Mouse (Mus musculus): ENCODE data around the gene Prokr2. TPM values are rescaled to one million over a fixed set of nuclear protein-coding genes. Genes with fewer than 3 reads are reported as not detected.
A peak's percentile ranks its signal among the peaks of the same experiment; 100 is the strongest.
"Not testable (repeated sequence)": the region's sequence is repeated elsewhere in the genome, so short reads cannot be mapped to it uniquely, and the experiment has no call there.

The Prokr2 gene
- polyA plus RNA-seq, 1 experiment = not detected

DNA sequence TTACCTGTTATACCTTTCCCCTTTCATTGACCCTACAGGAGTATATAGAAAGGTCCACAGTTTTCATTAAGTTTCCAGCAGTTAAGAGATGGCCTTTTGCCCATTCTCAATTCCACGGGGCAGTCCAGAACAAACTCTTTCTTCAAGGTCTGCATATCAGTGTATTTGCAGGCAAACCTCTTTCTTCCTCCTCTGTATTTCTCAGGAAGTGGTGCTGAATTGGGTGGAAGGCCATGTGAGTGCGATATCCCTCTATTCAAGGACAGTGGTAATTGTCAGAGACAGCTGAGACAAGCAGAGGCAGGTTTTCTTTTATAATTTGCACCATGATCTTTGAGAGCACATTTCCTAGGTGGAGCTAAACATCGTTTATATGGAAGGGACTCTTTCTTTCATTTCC lies 16.8 kb downstream of the Prokr2 start:
- no peak overlapping the region for H3K27ac ChIP-seq (ENCODE audit: insufficient read depth, low read depth, low read length)
- TF ChIP-seq POLR2A (IDR thresholded peaks at IDR 0.05; ENCODE audit: borderline replicate concordance, low read depth, low read length) = no peak
- no peak for TF ChIP-seq CTCF (IDR thresholded peaks at IDR 0.05; ENCODE audit: low read depth, low read length)
- H3K4me1 ChIP-seq (ENCODE audit: control insufficient read depth, insufficient read depth, low read length) = no peaks in the 10 kb centered on the region
- no peak overlapping the region for H3K4me3 ChIP-seq (ENCODE audit: insufficient read depth, low read length)

DNA sequence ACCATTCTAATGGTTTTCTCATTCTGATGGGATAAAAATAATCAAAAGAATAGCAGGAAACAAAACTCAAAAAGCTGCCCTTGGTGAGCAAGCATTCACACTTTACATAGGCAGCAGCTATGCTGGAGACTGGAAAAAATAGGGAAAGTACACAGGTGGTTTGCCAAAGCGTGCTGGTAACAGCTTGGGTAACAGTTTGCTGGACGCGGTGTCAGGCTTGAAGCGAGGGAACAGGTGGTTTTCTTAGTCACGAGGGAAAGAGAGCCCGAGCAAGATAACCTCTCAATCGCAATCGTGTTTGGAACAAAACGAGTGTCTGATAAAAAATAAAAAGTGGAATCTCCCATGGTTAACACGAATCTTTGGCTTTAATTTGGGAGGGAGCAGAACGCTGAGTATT lies 41.4 kb downstream of the Prokr2 start:
- Histone ChIP-seq H3K4me3 (ENCODE audit: insufficient read depth, low read length) (no peak overlapping the region), H3K27ac (ENCODE audit: insufficient read depth, low read depth, low read length) (no peak overlapping the region), H3K4me1 (ENCODE audit: control insufficient read depth, insufficient read depth, low read length) (no peaks in the 10 kb centered on the region)
- TF ChIP-seq CTCF (IDR thresholded peaks at IDR 0.05; ENCODE audit: low read depth, low read length) = no peak
- TF ChIP-seq POLR2A (IDR thresholded peaks at IDR 0.05; ENCODE audit: borderline replicate concordance, low read depth, low read length) = no peak

DNA sequence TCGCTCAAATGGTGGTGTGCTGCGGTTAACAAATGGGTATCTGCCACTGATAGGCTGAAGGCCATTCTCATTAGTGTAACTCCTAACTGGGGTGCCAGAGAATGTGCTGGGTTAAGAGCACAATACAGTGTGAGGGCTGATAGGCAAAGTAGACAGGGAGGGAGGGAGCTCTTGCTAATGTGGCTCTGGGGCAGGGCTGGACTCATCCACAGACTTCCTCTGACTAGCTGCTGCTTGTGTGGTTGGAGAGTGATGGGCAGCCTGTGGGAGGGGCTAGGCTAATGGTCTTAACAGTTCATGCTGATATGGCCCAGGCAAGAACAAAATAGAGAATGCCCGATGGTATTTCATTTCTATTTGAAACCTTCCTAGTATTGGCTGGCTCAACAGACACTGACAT lies 44.0 kb downstream of the Prokr2 start:
- TF ChIP-seq CTCF (IDR thresholded peaks at IDR 0.05; ENCODE audit: low read depth, low read length) = no peak
- TF ChIP-seq POLR2A (IDR thresholded peaks at IDR 0.05; ENCODE audit: borderline replicate concordance, low read depth, low read length) = no peak
- Histone ChIP-seq H3K4me1 (ENCODE audit: control insufficient read depth, insufficient read depth, low read length) (no peaks in the 10 kb centered on the region), H3K4me3 (ENCODE audit: insufficient read depth, low read length) (no peak overlapping the region), H3K27ac (ENCODE audit: insufficient read depth, low read depth, low read length) (no peak overlapping the region)

DNA sequence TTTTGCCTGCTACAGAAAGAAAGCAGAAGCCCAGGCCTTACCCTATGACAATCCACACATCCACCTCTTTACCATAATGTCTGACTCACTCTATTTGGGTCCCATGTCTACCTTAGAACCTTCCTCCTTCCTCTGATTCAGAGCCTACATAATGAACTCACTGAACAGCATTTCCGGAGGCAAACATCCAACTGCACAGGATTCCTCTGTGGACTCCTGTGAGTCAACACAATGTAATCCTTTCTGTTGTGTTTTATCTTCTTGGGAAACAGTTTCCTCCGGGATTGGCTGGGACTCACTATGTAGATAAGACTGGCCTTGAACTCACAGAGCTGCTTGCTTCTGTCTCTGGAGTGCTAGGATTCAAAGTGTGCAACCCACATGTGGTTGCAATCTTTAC lies 44.9 kb downstream of the Prokr2 start:
- no peak overlapping the region for H3K27ac ChIP-seq (ENCODE audit: insufficient read depth, low read depth, low read length)
- H3K4me1 ChIP-seq (ENCODE audit: control insufficient read depth, insufficient read depth, low read length) = no peaks in the 10 kb centered on the region
- no peak overlapping the region for H3K4me3 ChIP-seq (ENCODE audit: insufficient read depth, low read length)
- TF ChIP-seq POLR2A (IDR thresholded peaks at IDR 0.05; ENCODE audit: borderline replicate concordance, low read depth, low read length) = no peak
- TF ChIP-seq CTCF (IDR thresholded peaks at IDR 0.05; ENCODE audit: low read depth, low read length) = no peak

DNA sequence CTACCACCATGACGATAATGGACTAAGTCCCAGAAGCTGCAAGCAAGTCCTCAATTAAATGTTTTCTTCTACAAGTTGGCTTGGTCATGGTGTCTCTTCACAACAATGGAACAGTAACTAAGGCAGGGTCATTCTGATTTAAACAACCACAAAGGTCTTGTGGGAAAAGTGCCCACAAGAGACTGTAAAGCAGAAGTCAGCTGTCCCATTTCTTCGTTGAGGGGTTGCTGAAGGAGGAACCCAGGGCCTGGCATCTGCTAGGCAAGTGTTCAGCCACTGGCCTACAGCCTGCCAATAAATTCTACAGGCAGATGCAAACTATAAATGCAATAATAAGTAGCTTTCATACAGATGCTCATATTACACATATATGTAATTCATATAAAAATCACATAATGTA lies 48.0 kb downstream of the Prokr2 start:
- no peak for TF ChIP-seq CTCF (IDR thresholded peaks at IDR 0.05; ENCODE audit: low read depth, low read length)
- TF ChIP-seq POLR2A (IDR thresholded peaks at IDR 0.05; ENCODE audit: borderline replicate concordance, low read depth, low read length) = no peak
- no peaks in the 10 kb centered on the region for H3K4me1 ChIP-seq (ENCODE audit: control insufficient read depth, insufficient read depth, low read length)
- H3K4me3 ChIP-seq (ENCODE audit: insufficient read depth, low read length) = no peak overlapping the region
- no peak overlapping the region for H3K27ac ChIP-seq (ENCODE audit: insufficient read depth, low read depth, low read length)

DNA sequence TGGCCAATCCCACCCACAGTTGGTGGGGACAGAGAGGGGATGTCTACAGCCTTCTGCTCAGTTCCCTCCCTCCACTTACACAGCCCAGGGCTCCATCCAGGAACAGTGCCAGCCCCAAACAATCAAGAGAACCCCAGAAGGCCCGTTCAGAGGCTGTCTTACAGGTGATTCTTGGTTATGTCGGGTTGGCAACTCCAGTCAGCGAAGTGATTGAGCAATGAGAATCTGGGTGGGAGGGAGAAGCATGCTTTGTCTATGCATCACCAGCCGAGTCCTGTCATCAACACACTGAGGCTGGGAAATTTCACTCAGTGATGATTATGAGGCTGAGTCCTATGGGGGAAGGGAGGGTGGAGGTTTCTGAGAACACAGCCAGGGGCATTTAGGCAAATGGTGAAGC lies 61.7 kb downstream of the Prokr2 start:
- TF ChIP-seq POLR2A (IDR thresholded peaks at IDR 0.05; ENCODE audit: borderline replicate concordance, low read depth, low read length) (no peak), CTCF (IDR thresholded peaks at IDR 0.05; ENCODE audit: low read depth, low read length) (no peak)
- H3K4me3 ChIP-seq (ENCODE audit: insufficient read depth, low read length) = no peak overlapping the region
- H3K27ac ChIP-seq (ENCODE audit: insufficient read depth, low read depth, low read length) = no peak overlapping the region
- no peaks in the 10 kb centered on the region for H3K4me1 ChIP-seq (ENCODE audit: control insufficient read depth, insufficient read depth, low read length)

DNA sequence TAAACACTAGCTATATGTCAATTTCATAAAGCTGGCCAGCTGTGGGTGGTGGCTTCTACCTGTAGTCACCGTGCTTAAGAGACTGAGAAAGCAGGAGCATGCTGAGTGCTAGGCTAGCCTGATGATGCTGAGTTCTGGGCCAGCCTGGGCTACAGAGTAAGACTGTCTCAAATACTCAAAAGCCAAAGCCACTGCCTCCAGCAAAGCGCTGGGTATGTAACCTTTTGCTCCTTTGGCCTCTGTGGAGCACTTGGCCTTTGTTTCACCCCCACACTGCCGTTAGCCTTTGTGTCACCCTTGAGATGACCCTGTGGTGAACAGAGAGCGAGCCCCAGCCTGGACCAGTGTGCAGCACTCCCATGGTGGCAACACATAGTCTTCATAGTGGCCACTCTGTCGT lies 64.7 kb downstream of the Prokr2 start:
- TF ChIP-seq POLR2A (IDR thresholded peaks at IDR 0.05; ENCODE audit: borderline replicate concordance, low read depth, low read length) (no peak), CTCF (IDR thresholded peaks at IDR 0.05; ENCODE audit: low read depth, low read length) (no peak)

DNA sequence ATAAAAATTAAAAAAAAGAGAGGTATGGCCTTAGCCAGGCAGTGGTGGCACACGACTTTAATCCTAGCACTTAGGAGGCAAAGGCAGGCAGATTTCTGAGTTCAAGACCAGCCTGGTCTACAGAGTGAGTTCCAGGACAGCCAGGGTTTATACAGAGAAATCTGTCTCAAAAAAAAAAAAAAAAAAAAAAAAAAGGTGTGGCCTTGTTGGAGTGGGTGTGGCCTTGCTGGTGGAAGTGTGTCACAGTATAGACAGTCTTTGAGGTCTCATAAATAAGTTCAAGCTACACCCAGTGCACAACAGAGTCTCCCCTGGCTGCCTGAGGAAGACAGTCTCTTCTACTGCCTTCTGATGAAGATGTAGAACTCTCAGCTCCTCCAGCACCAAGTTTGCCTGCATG lies 68.1 kb downstream of the Prokr2 start:
- Histone ChIP-seq H3K27ac (ENCODE audit: insufficient read depth, low read depth, low read length) (no peak overlapping the region), H3K4me3 (ENCODE audit: insufficient read depth, low read length) (no peak overlapping the region), H3K4me1 (ENCODE audit: control insufficient read depth, insufficient read depth, low read length) (no peaks in the 10 kb centered on the region)
- TF ChIP-seq POLR2A (IDR thresholded peaks at IDR 0.05; ENCODE audit: borderline replicate concordance, low read depth, low read length) (no peak), CTCF (IDR thresholded peaks at IDR 0.05; ENCODE audit: low read depth, low read length) (no peak)

More for the DNA sequence above, 64.7 kb downstream of the Prokr2 start:
- Histone ChIP-seq H3K4me1 (ENCODE audit: control insufficient read depth, insufficient read depth, low read length) (no peaks in the 10 kb centered on the region), H3K27ac (ENCODE audit: insufficient read depth, low read depth, low read length) (no peak overlapping the region), H3K4me3 (ENCODE audit: insufficient read depth, low read length) (no peak overlapping the region)

DNA sequence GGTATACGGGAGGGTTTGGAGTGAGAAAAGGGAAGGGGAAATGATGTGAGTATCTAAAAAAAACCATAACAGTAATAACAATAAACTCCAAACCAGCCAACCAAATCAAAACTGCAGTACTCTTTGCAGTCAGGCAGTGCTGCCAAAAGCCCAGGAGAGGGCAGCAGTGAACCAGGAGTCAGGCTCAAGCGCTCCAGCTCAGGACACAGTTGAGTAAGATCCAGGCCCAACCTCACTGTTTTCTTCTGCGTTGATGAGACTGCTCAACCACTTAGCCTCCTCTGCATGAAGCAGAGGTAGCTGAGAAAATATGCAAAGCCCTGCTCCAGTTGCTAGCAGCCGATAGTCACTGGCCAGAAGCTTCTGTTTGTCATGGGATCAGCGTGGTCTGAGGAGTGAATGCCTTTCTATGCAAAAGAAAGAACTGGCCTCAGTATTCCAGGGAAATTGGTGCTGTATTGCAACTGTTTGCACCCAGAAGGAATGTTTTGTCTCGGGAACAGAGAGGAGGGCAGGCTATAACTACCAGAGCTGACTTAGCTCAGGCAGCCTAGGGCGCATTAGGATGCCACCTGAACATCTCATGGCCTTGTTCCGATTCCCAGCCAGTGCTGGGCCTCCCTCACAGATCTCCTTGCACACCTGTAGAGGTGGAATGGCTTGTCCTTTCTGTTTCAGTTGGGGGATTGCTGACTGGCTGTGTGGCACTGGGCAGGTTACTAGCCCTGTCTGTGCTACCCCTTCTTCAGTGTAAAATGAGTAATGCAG lies 69.0 kb downstream of the Prokr2 start:
- no peaks in the 10 kb centered on the region for H3K4me1 ChIP-seq (ENCODE audit: control insufficient read depth, insufficient read depth, low read length)
- TF ChIP-seq CTCF (IDR thresholded peaks at IDR 0.05; ENCODE audit: low read depth, low read length) = peak; percentile 81
- TF ChIP-seq POLR2A (IDR thresholded peaks at IDR 0.05; ENCODE audit: borderline replicate concordance, low read depth, low read length) = no peak
- H3K27ac ChIP-seq (ENCODE audit: insufficient read depth, low read depth, low read length) = no peak overlapping the region
- no peak overlapping the region for H3K4me3 ChIP-seq (ENCODE audit: insufficient read depth, low read length)

DNA sequence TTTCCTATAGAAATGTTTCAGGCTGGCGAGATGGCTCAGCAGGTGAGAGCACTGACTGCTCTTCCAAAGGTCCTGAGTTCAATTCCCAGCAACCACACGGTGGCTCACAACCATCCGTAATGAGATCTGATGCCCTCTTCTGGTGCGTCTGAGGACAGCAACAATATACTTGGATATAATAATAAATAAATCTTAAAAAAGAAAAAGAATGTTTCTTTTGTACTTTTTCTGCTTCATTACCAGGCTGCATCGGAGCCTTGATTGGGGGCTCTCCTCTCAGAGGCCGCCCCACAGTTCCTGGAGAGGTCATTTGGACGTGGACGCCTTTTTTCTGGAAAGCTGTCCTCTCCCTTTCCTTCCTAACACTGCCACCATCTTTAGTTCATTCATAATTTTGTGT lies 71.2 kb downstream of the Prokr2 start:
- H3K4me3 ChIP-seq (ENCODE audit: insufficient read depth, low read length); H3K4me1 ChIP-seq (ENCODE audit: control insufficient read depth, insufficient read depth, low read length); H3K27ac ChIP-seq (ENCODE audit: insufficient read depth, low read depth, low read length): not testable (repeated sequence)

DNA sequence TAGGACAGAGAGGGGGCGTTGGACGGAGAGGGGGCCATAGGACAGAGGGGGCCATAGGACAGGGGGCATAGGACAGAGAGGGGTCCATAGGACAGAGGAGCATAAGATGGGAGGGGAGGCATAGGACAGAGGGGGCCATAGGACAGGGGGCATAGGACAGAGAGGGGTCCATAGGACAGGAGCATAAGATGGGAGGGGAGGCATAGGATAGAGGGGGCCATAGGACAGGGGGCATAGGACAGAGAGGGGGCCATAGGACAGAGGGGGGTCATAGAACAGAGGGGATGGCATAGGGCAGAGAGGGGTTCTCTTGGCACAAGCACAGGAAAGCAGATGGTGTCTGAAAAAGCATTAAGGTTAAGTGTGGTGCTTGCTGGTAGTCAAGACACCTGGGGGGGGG lies 71.7 kb downstream of the Prokr2 start:
- H3K4me3 ChIP-seq (ENCODE audit: insufficient read depth, low read length) = no peak overlapping the region
- TF ChIP-seq POLR2A (IDR thresholded peaks at IDR 0.05; ENCODE audit: borderline replicate concordance, low read depth, low read length) (no peak), CTCF (IDR thresholded peaks at IDR 0.05; ENCODE audit: low read depth, low read length) (no peak)
- no peaks in the 10 kb centered on the region for H3K4me1 ChIP-seq (ENCODE audit: control insufficient read depth, insufficient read depth, low read length)
- no peak overlapping the region for H3K27ac ChIP-seq (ENCODE audit: insufficient read depth, low read depth, low read length)

Measured in bone marrow macrophage, adult 2 months (primary cell).